Mouse (Mus musculus) forebrain, embryonic 12.5 days (tissue): ENCODE measurements around the gene Sox6. TPM values are rescaled to one million over a fixed set of nuclear protein-coding genes. Genes with fewer than 3 reads are reported as not detected.

Experiments used
- ATAC-seq: fragments of 200-750 bp; cut with Nextera tagmentation; 2 replicates; pipeline ENCODE4 v1.8.0; 2017; ENCODE audit warnings: moderate TSS enrichment; ENCODE audit not compliant: low FRiP score
- H3K27ac ChIP-seq: fragments of 300-500 bp; sonication (generic); 2 replicates; pipeline ENCODE4 v1.5.1; 2016; ENCODE audit warnings: mild to moderate bottlenecking
- H3K27me3 ChIP-seq: fragments of 300-500 bp; sonication (generic); 2 replicates; pipeline ENCODE4 v1.6.1; 2016; ENCODE audit warnings: mild to moderate bottlenecking
- H3K36me3 ChIP-seq: fragments of 300-500 bp; sonication (generic); replicated peaks from 2 replicates; pipeline ENCODE4 v1.6.1; 2016; ENCODE audit warnings: mild to moderate bottlenecking
- H3K4me1 ChIP-seq: fragments of 300-500 bp; sonication (generic); 2 replicates; pipeline ENCODE4 v1.6.1; 2016
- H3K4me2 ChIP-seq: fragments of 300-500 bp; sonication (generic); 2 replicates; pipeline ENCODE4 v1.6.1; 2016; ENCODE audit warnings: mild to moderate bottlenecking, moderate library complexity
- H3K4me3 ChIP-seq: fragments of 300-500 bp; sonication (generic); replicated peaks from 2 replicates; pipeline ENCODE4 v1.5.1; 2016; ENCODE audit warnings: mild to moderate bottlenecking
- H3K9ac ChIP-seq: fragments of 300-500 bp; sonication (generic); 2 replicates; pipeline ENCODE4 v1.6.1; 2016; ENCODE audit warnings: mild to moderate bottlenecking
- H3K9me3 ChIP-seq: fragments of 300-500 bp; sonication (generic); 2 replicates; pipeline ENCODE4 v1.6.1; 2016
- WGBS: fragments of 180-500 bp; shearing (Covaris S2); methylation state at CpG from one replicate; pipeline ENCODE4 v1.1.7; 2016; 5-methylcytosine and 5-hydroxymethylcytosine counted together
- polyA plus RNA-seq: library from polyadenylated mRNA; unstranded; fragments of >200 nt; fragmentation: Nextera tagmentation; extraction: Ambion mirVana; gene quantifications from 2 replicates; pipeline ENCODE4 v1.2.1, GENCODE M21; 2016

The Sox6 gene
- polyA plus RNA-seq, 1 experiment from 2014 or later: 138 TPM

GRCm38 (mm10) chr7:115967186-115967585 lies 71.4 kb downstream of the Sox6 start:
- WGBS: 91% methylated on average over 4 of the region's 4 CpGs
- no peak for ATAC-seq

GRCm38 (mm10) chr7:115966181-115966580 lies 72.4 kb downstream of the Sox6 start:
- no peak for ATAC-seq
- Histone ChIP-seq H3K4me2 (no peak overlapping the region), H3K27ac (no peak overlapping the region), H3K9ac (no peak overlapping the region), H3K9me3 (no peaks in the 10 kb centered on the region), H3K27me3 (no peaks in the 10 kb centered on the region), H3K36me3 (no peaks in the 10 kb centered on the region; the same call in 1 of the 2 replicates), H3K4me3 (no peak overlapping the region), H3K4me1 (peaks cover 4% of the 10 kb centered on the region)
- WGBS: 65% methylated on average over 4 of the region's 4 CpGs

More at GRCm38 (mm10) chr7:115967186-115967585, 71.4 kb downstream of the Sox6 start:
- Histone ChIP-seq H3K36me3 (no peaks in the 10 kb centered on the region; the same call in 1 of the 2 replicates), H3K4me2 (no peak overlapping the region), H3K27me3 (no peaks in the 10 kb centered on the region), H3K9me3 (no peaks in the 10 kb centered on the region), H3K9ac (no peak overlapping the region), H3K4me1 (peaks cover 4% of the 10 kb centered on the region; the same call in 1 of the 2 replicates), H3K27ac (no peak overlapping the region), H3K4me3 (no peak overlapping the region)

GRCm38 (mm10) chr7:115953046-115953445 lies 85.5 kb downstream of the Sox6 start:
- 76% methylated on average over 3 of the region's 3 CpGs for WGBS
- Histone ChIP-seq H3K4me2 (no peak overlapping the region), H3K27ac (no peak overlapping the region), H3K4me3 (no peak overlapping the region), H3K9me3 (no peaks in the 10 kb centered on the region), H3K9ac (no peak overlapping the region), H3K27me3 (no peaks in the 10 kb centered on the region), H3K4me1 (no peaks in the 10 kb centered on the region), H3K36me3 (no peaks in the 10 kb centered on the region)
- ATAC-seq: no peak

GRCm38 (mm10) chr7:115952235-115952634 lies 86.4 kb downstream of the Sox6 start:
- no peaks in the 10 kb centered on the region for H3K27me3 ChIP-seq
- 67% methylated on average over 3 of the region's 3 CpGs for WGBS
- H3K36me3 ChIP-seq: no peaks in the 10 kb centered on the region
- H3K4me2 ChIP-seq: no peak overlapping the region
- no peak overlapping the region for H3K27ac ChIP-seq
- H3K9me3 ChIP-seq: no peaks in the 10 kb centered on the region
- ATAC-seq: no peak
- H3K4me1 ChIP-seq: no peaks in the 10 kb centered on the region
- H3K9ac ChIP-seq: no peak overlapping the region
- no peak overlapping the region for H3K4me3 ChIP-seq

GRCm38 (mm10) chr7:115951689-115952088 lies 86.9 kb downstream of the Sox6 start:
- ATAC-seq: no peak
- H3K36me3 ChIP-seq: no peaks in the 10 kb centered on the region
- WGBS: 84% methylated on average over 4 of the region's 4 CpGs
- H3K27ac ChIP-seq: no peak overlapping the region
- no peaks in the 10 kb centered on the region for H3K9me3 ChIP-seq
- no peaks in the 10 kb centered on the region for H3K27me3 ChIP-seq
- H3K9ac ChIP-seq: no peak overlapping the region
- no peak overlapping the region for H3K4me3 ChIP-seq
- H3K4me2 ChIP-seq: no peak overlapping the region
- H3K4me1 ChIP-seq: no peaks in the 10 kb centered on the region

GRCm38 (mm10) chr7:115947916-115948315 lies 90.7 kb downstream of the Sox6 start:
- ATAC-seq: no peak
- no peak overlapping the region for H3K9ac ChIP-seq
- no peaks in the 10 kb centered on the region for H3K9me3 ChIP-seq
- H3K36me3 ChIP-seq: 0 out of 2 replicates have a peak, but pooled peaks cover 3% of the 10 kb centered on the region
- H3K4me1 ChIP-seq: no peaks in the 10 kb centered on the region; the same call in 1 of the 2 replicates
- no peak overlapping the region for H3K4me3 ChIP-seq
- 53% methylated on average over 2 of the region's 2 CpGs for WGBS
- no peak overlapping the region for H3K27ac ChIP-seq
- H3K27me3 ChIP-seq: no peaks in the 10 kb centered on the region
- no peak overlapping the region for H3K4me2 ChIP-seq

- H3K4me1 ChIP-seq: no peaks in the 10 kb centered on the region; the same call in 1 of the 2 replicates
- ATAC-seq: no peak
- H3K4me2 ChIP-seq: no peak overlapping the region
- no peak overlapping the region for H3K4me3 ChIP-seq
- WGBS: 92% methylated on average over 12 of the region's 12 CpGs
- H3K27me3 ChIP-seq: no peaks in the 10 kb centered on the region
- no peak overlapping the region for H3K9ac ChIP-seq
- H3K9me3 ChIP-seq: no peaks in the 10 kb centered on the region
- peaks cover 10% of the 10 kb centered on the region; the same call in 1 of the 2 replicates for H3K36me3 ChIP-seq
- no peak overlapping the region for H3K27ac ChIP-seq
Measured at GRCm38 (mm10) chr7:115946559-115946958, 92.0 kb downstream of the Sox6 start.

- H3K4me1 ChIP-seq: peaks cover 4% of the 10 kb centered on the region
- H3K9ac ChIP-seq: no peak overlapping the region
- peaks cover 10% of the 10 kb centered on the region; the same call in 1 of the 2 replicates for H3K36me3 ChIP-seq
- no peaks in the 10 kb centered on the region for H3K9me3 ChIP-seq
- ATAC-seq: no peak
- 86% methylated on average over 4 of the region's 4 CpGs for WGBS
- no peak overlapping the region for H3K4me3 ChIP-seq
- no peak overlapping the region for H3K27ac ChIP-seq
- no peak overlapping the region for H3K4me2 ChIP-seq
- H3K27me3 ChIP-seq: no peaks in the 10 kb centered on the region
Measured at GRCm38 (mm10) chr7:115945516-115945915, 93.1 kb downstream of the Sox6 start.

GRCm38 (mm10) chr7:115944250-115944649 lies 94.3 kb downstream of the Sox6 start:
- Histone ChIP-seq H3K4me3 (no peak overlapping the region), H3K27ac (no peak overlapping the region), H3K4me1 (peaks cover 4% of the 10 kb centered on the region), H3K4me2 (no peak overlapping the region), H3K36me3 (peaks cover 10% of the 10 kb centered on the region; the same call in 1 of the 2 replicates), H3K27me3 (no peaks in the 10 kb centered on the region), H3K9me3 (no peaks in the 10 kb centered on the region), H3K9ac (no peak overlapping the region)
- WGBS: 49% methylated on average over 5 of the region's 5 CpGs
- no peak for ATAC-seq

- Histone ChIP-seq H3K27ac (no peak overlapping the region), H3K27me3 (no peaks in the 10 kb centered on the region), H3K9ac (no peak overlapping the region), H3K36me3 (peaks cover 10% of the 10 kb centered on the region; the same call in 1 of the 2 replicates), H3K4me3 (no peak overlapping the region), H3K9me3 (no peaks in the 10 kb centered on the region), H3K4me1 (peaks cover 4% of the 10 kb centered on the region), H3K4me2 (no peak overlapping the region)
- 67% methylated on average over 6 of the region's 6 CpGs for WGBS
- peak; percentile 33; the same call in 1 of the 2 replicates for ATAC-seq
Measured at GRCm38 (mm10) chr7:115941766-115942165, 96.8 kb downstream of the Sox6 start.

- WGBS: 84% methylated on average over 5 of the region's 5 CpGs
- Histone ChIP-seq H3K36me3 (peaks cover 10% of the 10 kb centered on the region; the same call in 1 of the 2 replicates), H3K9me3 (no peaks in the 10 kb centered on the region), H3K4me2 (no peak overlapping the region), H3K27ac (no peak overlapping the region), H3K9ac (no peak overlapping the region), H3K4me3 (no peak overlapping the region), H3K27me3 (no peaks in the 10 kb centered on the region), H3K4me1 (peaks cover 4% of the 10 kb centered on the region)
- no peak for ATAC-seq
Measured at GRCm38 (mm10) chr7:115939292-115939691, 99.3 kb downstream of the Sox6 start.

- 69% methylated on average over 1 of the region's 1 CpGs for whole genome bisulfite sequencing
- peaks cover 4% of the 10 kb centered on the region; the same call in 1 of the 2 replicates for H3K4me1 ChIP-seq
Measured at GRCm38 (mm10) chr7:115936908-115937307, 101.7 kb downstream of the Sox6 start.

GRCm38 (mm10) chr7:115915338-115915737 lies 123.3 kb downstream of the Sox6 start:
- Histone ChIP-seq H3K9me3 (no peaks in the 10 kb centered on the region), H3K36me3 (0 out of 2 replicates have a peak, but pooled peaks cover 6% of the 10 kb centered on the region), H3K27ac (no peak overlapping the region), H3K4me3 (no peak overlapping the region), H3K4me1 (peaks cover 7% of the 10 kb centered on the region), H3K9ac (no peak overlapping the region), H3K4me2 (no peak overlapping the region), H3K27me3 (no peaks in the 10 kb centered on the region)
- ATAC-seq: no peak
- WGBS: 97% methylated on average over 1 of the region's 1 CpGs

More at GRCm38 (mm10) chr7:115936908-115937307, 101.7 kb downstream of the Sox6 start:
- Histone ChIP-seq H3K4me2 (no peak overlapping the region), H3K36me3 (0 out of 2 replicates have a peak, but pooled peaks cover under 1% of the 10 kb centered on the region), H3K27me3 (no peaks in the 10 kb centered on the region), H3K9me3 (no peaks in the 10 kb centered on the region), H3K4me3 (no peak overlapping the region), H3K9ac (no peak overlapping the region), H3K27ac (no peak overlapping the region)
- ATAC-seq: no peak
